Mouse (Mus musculus) myocyte (in vitro differentiated cells): ENCODE results near the gene Sdf4. TPM values are rescaled to one million over a fixed set of nuclear protein-coding genes. Genes with fewer than 3 reads are reported as not detected.
A peak's percentile ranks its signal among the peaks of the same experiment; 100 is the strongest.

ENCODE experiments used
- H3K27me3 ChIP-seq: one replicate; pipeline ENCODE4 v1.6.1; 2011; ENCODE audit not compliant: control insufficient read depth, insufficient read depth, insufficient read length
- H3K36me3 ChIP-seq: one replicate; pipeline ENCODE4 v1.6.1; 2011; ENCODE audit not compliant: control insufficient read depth, insufficient read depth
- H3K4me2 ChIP-seq: one replicate; pipeline ENCODE4 v1.6.1; 2011; ENCODE audit warnings: low read depth, control low read depth
- H3K4me3 ChIP-seq: one replicate; pipeline ENCODE4 v1.5.1; 2011; ENCODE audit warnings: mild to moderate bottlenecking, control low read depth, moderate library complexity
- H3K79me2 ChIP-seq: one replicate; pipeline ENCODE4 v1.6.1; 2011; ENCODE audit not compliant: control insufficient read depth, insufficient read depth
- H3ac ChIP-seq: one replicate; pipeline ENCODE4 v1.6.1; 2011; ENCODE audit not compliant: control insufficient read depth, insufficient read length
- CEBPB ChIP-seq: IDR thresholded peaks from 2 replicates; pipeline ENCODE4 v1.6.1; 2011; ENCODE audit warnings: mild to moderate bottlenecking, moderate library complexity; ENCODE audit not compliant: poor library complexity, insufficient read depth, severe bottlenecking
- E2F4 ChIP-seq: IDR thresholded peaks from one replicate; pipeline ENCODE4 v1.6.1; 2011; ENCODE audit warnings: mild to moderate bottlenecking, control low read depth, moderate library complexity; ENCODE audit not compliant: insufficient read depth
- MAX ChIP-seq: IDR thresholded peaks from one replicate; pipeline ENCODE4 v1.6.1; 2011; ENCODE audit warnings: low read depth, mild to moderate bottlenecking, control low read depth
- MYOD1 ChIP-seq, 3 experiments: IDR thresholded peaks; one replicate each; pipeline ENCODE4 v1.6.1; 2011; ENCODE audit warnings: control low read depth in 2 of 3, low read depth in 2 of 3, mild to moderate bottlenecking in 2 of 3, moderate library complexity in 1 of 3; ENCODE audit not compliant: insufficient read length in 2 of 3, control insufficient read depth in 1 of 3
- MYOG ChIP-seq, 3 experiments: IDR thresholded peaks; one replicate each; pipeline ENCODE4 v1.6.1; 2011; ENCODE audit warnings: control low read depth in 2 of 3, low read depth in 2 of 3, mild to moderate bottlenecking in 2 of 3; ENCODE audit not compliant: insufficient read length in 2 of 3, control insufficient read depth in 1 of 3, insufficient read depth in 1 of 3
- POLR2A ChIP-seq: IDR thresholded peaks from one replicate; pipeline ENCODE4 v1.6.1; 2011; ENCODE audit warnings: low read depth, mild to moderate bottlenecking, control low read depth, moderate library complexity; ENCODE audit not compliant: insufficient read length
- POLR2AphosphoS2 ChIP-seq: IDR thresholded peaks from one replicate; pipeline ENCODE4 v1.6.1; 2011; ENCODE audit warnings: low read depth, control low read depth; ENCODE audit not compliant: insufficient read length
- REST ChIP-seq: IDR thresholded peaks from one replicate; pipeline ENCODE4 v1.6.1; 2011; ENCODE audit warnings: mild to moderate bottlenecking, control low read depth, moderate library complexity; ENCODE audit not compliant: insufficient read depth, insufficient read length
- SRF ChIP-seq: IDR thresholded peaks from one replicate; pipeline ENCODE4 v1.6.1; 2011; ENCODE audit warnings: low read depth; ENCODE audit not compliant: control insufficient read depth, insufficient read length
- TCF12 ChIP-seq: IDR thresholded peaks from one replicate; pipeline ENCODE4 v1.6.1; 2011; ENCODE audit warnings: mild to moderate bottlenecking, control low read depth; ENCODE audit not compliant: poor library complexity, insufficient read depth, severe bottlenecking
- TCF3 ChIP-seq: IDR thresholded peaks from one replicate; pipeline ENCODE4 v1.6.1; 2011; ENCODE audit warnings: low read depth, control low read depth; ENCODE audit not compliant: insufficient read length
- USF1 ChIP-seq: IDR thresholded peaks from one replicate; pipeline ENCODE4 v1.6.1; 2011; ENCODE audit warnings: low read depth, mild to moderate bottlenecking, control low read depth, moderate library complexity
- polyA plus RNA-seq: library from polyadenylated mRNA; unstranded; fragments of >200 nt; fragmentation: generic; extraction: Trizol; gene quantifications from one replicate; pipeline ENCODE4 v1.2.1, GENCODE M21; 2012; ENCODE audit warnings: missing spikeins

Gene Sdf4
- polyA plus RNA-seq, 1 experiment, result 137 TPM

GRCm38 (mm10) chr4:156032856-156033255, 40.2 kb downstream of the Sdf4 start:
- Histone ChIP-seq H3ac (no peak overlapping the region), H3K79me2 (no peaks in the 10 kb centered on the region), H3K36me3 (no peaks in the 10 kb centered on the region), H3K4me2 (peak overlapping the region; percentile 75), H3K27me3 (peaks cover 21% of the 10 kb centered on the region), H3K4me3 (no peak overlapping the region)
- no peak for TF ChIP-seq REST
- TF ChIP-seq MYOD1 (IDR thresholded peaks at IDR 0.05; ENCODE audit: control insufficient read depth in 1 of 3, insufficient read length in 2 of 3, low read depth in 2 of 3), result peak in 1 of 3 experiments; percentile 7
- TF ChIP-seq USF1, result no peak
- no peak for TF ChIP-seq MAX
- no peak for TF ChIP-seq TCF12

GRCm38 (mm10) chr4:156033476-156034119, 40.9 kb downstream of the Sdf4 start:
- Histone ChIP-seq H3K4me2 (peak overlapping the region; percentile 0), H3K27me3 (peaks cover 21% of the 10 kb centered on the region), H3ac (no peak overlapping the region), H3K79me2 (no peaks in the 10 kb centered on the region), H3K4me3 (no peak overlapping the region), H3K36me3 (no peaks in the 10 kb centered on the region)
- TF ChIP-seq MYOG (IDR thresholded peaks at IDR 0.05; ENCODE audit: control insufficient read depth in 1 of 3, insufficient read depth in 1 of 3, insufficient read length in 2 of 3, low read depth in 2 of 3) (no peak), CEBPB (no peak), REST (no peak), TCF12 (no peak), POLR2A (no peak), E2F4 (no peak), TCF3 (no peak), SRF (no peak), POLR2AphosphoS2 (no peak)

- no peak overlapping the region for H3K4me2 ChIP-seq
- no peak overlapping the region for H3K4me3 ChIP-seq
- H3K79me2 ChIP-seq, result no peaks in the 10 kb centered on the region
- no peaks in the 10 kb centered on the region for H3K36me3 ChIP-seq
- no peak overlapping the region for H3ac ChIP-seq
- TF ChIP-seq POLR2AphosphoS2, result no peak
- TF ChIP-seq E2F4, result no peak
- no peak for TF ChIP-seq MYOD1 (IDR thresholded peaks at IDR 0.05; ENCODE audit: control insufficient read depth in 1 of 3, insufficient read length in 2 of 3, low read depth in 2 of 3)
- no peak for TF ChIP-seq REST
- TF ChIP-seq MYOG (IDR thresholded peaks at IDR 0.05; ENCODE audit: control insufficient read depth in 1 of 3, insufficient read depth in 1 of 3, insufficient read length in 2 of 3, low read depth in 2 of 3), result no peak
- TF ChIP-seq USF1, result no peak
- TF ChIP-seq CEBPB, result no peak
- TF ChIP-seq SRF, result no peak
- peaks cover 21% of the 10 kb centered on the region for H3K27me3 ChIP-seq
Observed at GRCm38 (mm10) chr4:156034301-156034700, 41.6 kb downstream of the Sdf4 start.

GRCm38 (mm10) chr4:156034901-156035300, 42.2 kb downstream of the Sdf4 start:
- no peak overlapping the region for H3K4me2 ChIP-seq
- H3K4me3 ChIP-seq, result no peak overlapping the region
- no peak overlapping the region for H3ac ChIP-seq
- TF ChIP-seq CEBPB, result no peak
- TF ChIP-seq POLR2A, result no peak
- TF ChIP-seq MYOG (IDR thresholded peaks at IDR 0.05; ENCODE audit: control insufficient read depth in 1 of 3, insufficient read depth in 1 of 3, insufficient read length in 2 of 3, low read depth in 2 of 3), result no peak
- no peak for TF ChIP-seq E2F4
- TF ChIP-seq REST, result no peak
- no peak for TF ChIP-seq POLR2AphosphoS2
- peaks cover 21% of the 10 kb centered on the region for H3K27me3 ChIP-seq
- H3K36me3 ChIP-seq, result no peaks in the 10 kb centered on the region
- H3K79me2 ChIP-seq, result no peaks in the 10 kb centered on the region

GRCm38 (mm10) chr4:156044754-156045153, 52.1 kb downstream of the Sdf4 start:
- Histone ChIP-seq H3K4me2 (no peak overlapping the region), H3K79me2 (no peaks in the 10 kb centered on the region), H3K4me3 (no peak overlapping the region), H3ac (no peak overlapping the region), H3K27me3 (peaks cover 13% of the 10 kb centered on the region), H3K36me3 (no peaks in the 10 kb centered on the region)
- TF ChIP-seq POLR2A (no peak), MYOD1 (IDR thresholded peaks at IDR 0.05; ENCODE audit: control insufficient read depth in 1 of 3, insufficient read length in 2 of 3, low read depth in 2 of 3) (no peak), TCF3 (no peak), E2F4 (no peak), SRF (no peak), REST (no peak), USF1 (no peak), MAX (no peak), POLR2AphosphoS2 (no peak)
